Mouse (Mus musculus) cerebellum, postnatal 4 days (tissue): ENCODE measurements at regions not wholly inside any gene's neighbourhood (a gene's known extent, or its start where the extent isn't known, plus 50 kb on each side); places are given as distances from the start of the nearest gene placed in this dataset.

Source experiments
- DNase-seq, 2 experiments: peaks; one replicate each; pipeline ENCODE4 v3.0.0; 2022; ENCODE audit warnings: low spot score in 2 of 2, mixed read lengths in 1 of 2

DNA sequence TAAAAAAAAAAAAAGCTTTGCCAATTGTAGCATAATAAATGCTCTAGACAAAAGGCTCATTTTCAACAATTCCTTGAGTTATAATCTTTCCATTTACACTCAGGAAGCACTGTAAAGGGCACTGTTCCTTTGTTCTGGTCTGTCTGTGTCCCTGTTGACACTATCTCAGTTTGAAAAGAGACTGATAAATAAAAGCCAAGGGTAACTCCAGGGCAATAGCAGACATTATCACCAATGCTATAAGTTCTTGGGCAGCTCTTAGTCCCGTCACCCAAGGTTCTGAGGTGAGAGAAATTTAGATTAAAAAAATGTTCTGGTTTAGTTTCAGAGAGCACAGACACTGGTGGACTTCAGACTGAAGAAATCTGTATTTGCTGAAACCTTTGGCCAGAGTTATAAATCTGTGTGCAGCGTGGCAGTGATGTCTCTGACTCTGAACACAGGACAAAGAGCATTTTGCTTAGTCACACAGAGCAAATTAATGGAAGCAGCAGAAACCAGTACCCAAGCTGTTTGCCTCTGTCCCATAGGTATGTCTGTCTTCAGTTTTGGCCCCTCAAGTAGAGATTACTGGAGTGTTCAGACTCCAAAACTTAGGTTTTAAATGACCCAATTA is 57.6 kb upstream of the Apob start:
- no peak for DNase-seq

DNA sequence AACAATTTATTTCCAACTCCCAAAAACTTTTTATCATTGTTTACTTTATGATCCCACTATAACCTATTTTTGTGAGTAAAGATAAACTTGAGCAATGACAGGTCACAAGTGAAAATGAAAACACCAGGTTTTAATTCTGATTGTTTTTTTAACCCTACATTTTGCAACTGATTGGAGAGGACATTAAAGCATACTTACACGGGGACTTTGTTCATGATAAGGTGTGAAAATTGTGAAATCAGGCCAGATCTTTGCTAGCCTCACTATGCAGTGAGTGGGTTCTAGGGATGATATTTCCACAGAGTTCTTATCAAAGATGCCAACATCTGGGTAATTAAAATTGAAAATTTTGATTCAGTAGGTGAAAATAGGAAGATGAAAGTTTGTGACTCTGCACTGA is 56.6 kb upstream of the Apob start:
- no peak for DNase-seq
